Mouse (Mus musculus) regulatory T cell (primary cell): Measurements from ENCODE around the gene Otop3.

ENCODE experiments used
- in situ Hi-C: fragments of 300-600 bp; cut with MboI, MseI; formaldehyde crosslinking; loops from one replicate; pipeline ENCODE4 v1.15.1; 2025; ENCODE audit warnings: high pct_unique_total_duplicates

The Otop3 gene

GRCm38 (mm10) chr11:115391358-115391757, 56.8 kb downstream of the Otop3 start:
- in situ Hi-C loops: no loop called here

GRCm38 (mm10) chr11:115393721-115394325, 59.3 kb downstream of the Otop3 start:
- in situ Hi-C loops: no loop called here
